Mouse (Mus musculus) layer of hippocampus, adult 18-20 months (tissue): Measurements from ENCODE around the gene Myog. TPM values are rescaled to one million over a fixed set of nuclear protein-coding genes. Genes with fewer than 3 reads are reported as not detected.

Experiments used
- DNase-seq, 2 experiments: peaks; one replicate each; pipeline ENCODE4 v3.0.0; 2022; ENCODE audit warnings: low spot score in 2 of 2
- total RNA-seq, 2 experiments: library from RNA; stranded (reverse); gene quantifications; 2 replicates each; pipeline ENCODE4 v1.2.3; 2021

Myog gene
- total RNA-seq, 2 experiments from 2014 or later: not detected

DNA sequence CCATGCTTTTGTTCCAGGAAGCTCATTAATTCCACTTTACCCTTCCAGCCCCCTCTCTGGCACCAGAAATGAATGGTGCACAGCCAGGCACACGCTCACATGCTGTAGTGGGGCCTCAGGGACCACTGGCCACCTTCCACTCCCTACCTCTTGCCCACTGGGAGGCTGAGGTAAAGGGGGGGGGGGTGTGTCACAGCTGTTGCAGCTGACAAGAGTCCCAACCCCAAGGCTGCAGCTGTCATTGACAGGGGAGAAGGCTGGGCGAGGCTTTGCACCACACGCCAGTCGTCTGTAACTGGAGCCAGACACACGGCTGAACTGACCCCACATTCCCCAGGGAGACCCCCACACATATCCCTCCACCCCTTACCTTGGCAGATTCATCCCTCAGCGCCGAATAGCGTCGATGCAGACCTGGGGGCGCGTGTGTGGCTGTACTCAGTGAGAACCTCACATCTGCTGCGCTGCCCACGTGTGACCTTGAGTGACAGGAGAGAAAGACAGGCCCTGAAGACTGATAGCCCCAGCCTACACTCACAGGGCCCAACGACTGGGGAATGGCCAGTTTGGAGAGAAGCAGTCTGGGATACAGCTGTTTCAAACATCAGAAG, 31.0 kb downstream of the Myog start:
- DNase-seq: no peak

DNA sequence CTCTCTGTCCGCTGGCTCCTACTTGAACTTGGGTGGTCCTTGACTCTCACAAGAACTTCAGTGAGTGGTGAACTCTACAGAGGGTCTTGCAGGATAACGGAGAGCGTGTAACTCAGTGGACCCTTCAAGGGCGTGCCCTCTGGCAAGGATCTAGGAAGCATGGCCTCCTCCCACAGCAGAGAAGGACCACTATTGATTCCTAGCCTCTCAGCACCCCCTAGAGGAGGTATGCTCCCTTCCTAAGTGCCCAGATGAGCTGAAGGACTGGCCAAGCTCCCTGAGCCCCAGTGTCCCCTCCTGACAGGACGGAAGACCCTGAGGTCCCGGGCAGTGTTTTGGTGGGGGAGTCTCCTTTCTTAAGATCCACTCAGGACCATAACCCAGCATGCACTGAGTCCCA, 32.8 kb downstream of the Myog start:
- DNase-seq: peak in 1 of 2 experiments; percentile 63

DNA sequence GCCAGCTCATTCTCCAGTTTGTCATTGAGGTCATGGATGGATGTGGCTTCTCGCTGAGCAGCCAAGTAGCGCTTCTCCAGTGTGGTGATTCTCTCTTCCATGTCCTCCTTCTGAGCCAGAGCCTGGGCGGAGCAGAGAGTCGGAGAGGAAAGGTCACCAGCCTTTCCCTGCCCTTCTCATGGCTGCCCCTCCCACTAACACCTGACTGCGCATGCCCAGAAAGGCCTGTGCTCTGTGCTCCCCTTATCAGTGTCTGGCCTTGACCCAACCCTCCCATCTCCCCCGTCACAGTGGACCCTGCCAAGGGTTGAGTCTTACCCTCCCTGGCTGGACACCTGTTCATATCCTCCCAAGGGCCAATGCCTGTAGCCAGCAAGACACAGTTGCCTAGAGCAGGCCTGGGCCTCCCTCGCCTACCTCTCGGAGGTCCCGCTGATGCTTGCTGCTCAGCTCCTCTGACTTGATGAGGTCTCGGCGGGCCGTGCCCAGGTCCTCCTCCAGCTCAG, 37.1 kb downstream of the Myog start:
- no peak for DNase-seq

DNA sequence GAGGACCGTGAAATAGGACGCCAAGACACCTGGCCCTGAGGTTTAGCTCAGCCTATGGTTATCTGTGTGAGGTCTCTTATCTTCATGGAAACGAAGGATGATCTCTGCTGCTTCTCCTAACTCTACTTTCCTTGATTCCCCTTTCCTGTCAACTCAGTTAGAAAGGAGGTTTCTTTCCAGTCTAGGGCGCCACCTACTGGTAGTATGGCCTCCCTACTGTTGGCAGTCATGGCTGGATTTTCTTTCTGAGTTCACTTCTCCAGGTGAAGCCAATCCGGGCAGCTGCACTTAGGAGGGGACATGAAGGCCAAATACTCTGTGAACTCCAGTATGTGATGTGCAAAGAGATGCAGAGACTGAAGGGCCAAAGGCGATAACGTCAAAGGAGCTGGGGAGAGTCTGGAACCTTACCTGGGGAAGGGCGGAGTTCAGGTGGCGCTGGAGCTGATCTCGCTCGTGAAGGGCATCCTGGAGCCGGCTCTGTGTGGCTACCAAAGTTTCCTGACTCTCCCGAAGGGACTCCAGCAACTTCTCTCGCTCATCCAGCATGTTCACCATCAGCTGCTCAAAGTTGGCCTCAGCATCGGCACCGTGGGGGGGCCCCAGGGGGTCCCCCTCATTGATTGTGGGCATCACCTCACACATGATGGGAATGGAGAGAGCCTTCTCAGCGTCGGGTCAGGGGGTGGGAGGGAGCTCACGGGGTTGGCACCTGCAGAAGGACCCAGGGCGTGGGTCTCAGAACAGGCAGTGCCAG, 42.3 kb downstream of the Myog start:
- DNase-seq: peak; percentile 71 to 91

DNA sequence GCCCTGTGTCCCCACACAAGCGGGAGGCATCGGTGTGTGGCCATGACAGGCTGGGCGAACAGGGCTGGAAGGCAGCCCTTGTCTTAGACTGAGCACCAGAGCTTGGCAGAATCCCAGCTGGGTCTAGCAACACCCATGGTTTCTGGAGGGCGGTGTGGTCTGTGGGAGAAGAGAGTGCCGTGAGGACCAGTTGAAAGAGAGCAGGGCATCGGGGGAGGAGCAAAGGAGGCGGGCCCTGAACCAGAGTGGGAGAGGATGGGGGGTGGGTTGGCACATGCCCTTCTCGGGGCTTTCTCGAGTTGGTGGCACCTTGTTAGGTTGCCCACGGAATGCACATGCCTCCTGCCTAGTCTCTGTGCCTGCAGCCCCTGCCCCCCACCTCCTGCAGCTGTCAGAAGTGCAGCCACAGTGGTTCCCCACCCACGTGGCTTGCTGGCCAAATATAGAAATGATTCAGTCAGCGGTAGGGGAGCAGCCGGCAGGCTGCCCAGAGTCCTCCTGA, 43.0 kb downstream of the Myog start, which contains the start of gene Ppfia4:
Ppfia4 (minus strand) TSS at position 159 of the 502 bp plus-strand sequence.
- DNase-seq: peak; percentile 56 to 60

DNA sequence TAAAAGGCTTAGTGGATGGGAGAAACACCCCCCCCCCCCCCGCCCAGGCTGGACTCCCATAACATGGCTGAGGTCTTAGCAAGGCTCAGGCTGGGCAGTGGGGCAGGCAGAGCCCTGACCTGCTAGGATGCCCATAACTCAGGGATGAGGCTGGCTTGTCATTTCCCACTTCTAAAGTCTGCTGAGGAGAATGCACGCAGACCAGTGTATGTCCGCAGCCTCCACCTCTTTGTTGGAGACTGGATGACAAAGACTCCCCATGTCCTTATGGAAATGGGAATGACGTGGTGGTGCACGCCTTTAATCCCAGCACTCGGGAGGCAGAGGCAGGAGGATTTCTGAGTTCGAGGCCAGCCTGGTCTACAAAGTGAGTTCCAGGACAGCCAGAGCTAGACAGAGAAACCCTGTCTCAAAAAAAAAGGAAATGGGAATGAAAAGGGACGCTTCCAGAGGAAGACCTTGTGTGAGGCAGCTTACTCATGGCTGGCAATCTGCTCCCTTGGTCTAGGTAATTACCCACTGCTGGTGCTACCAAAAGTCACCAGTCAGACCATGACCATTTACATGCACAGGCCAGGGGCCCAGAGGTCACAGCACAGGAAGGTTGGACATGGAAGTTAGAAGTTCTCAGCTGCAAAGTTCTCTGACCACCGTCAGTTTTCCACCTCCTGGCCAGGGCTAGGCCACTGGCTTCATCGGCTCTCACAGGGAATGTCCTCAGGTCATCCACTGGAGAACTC, 43.8 kb downstream of the Myog start:
- DNase-seq: no peak

DNA sequence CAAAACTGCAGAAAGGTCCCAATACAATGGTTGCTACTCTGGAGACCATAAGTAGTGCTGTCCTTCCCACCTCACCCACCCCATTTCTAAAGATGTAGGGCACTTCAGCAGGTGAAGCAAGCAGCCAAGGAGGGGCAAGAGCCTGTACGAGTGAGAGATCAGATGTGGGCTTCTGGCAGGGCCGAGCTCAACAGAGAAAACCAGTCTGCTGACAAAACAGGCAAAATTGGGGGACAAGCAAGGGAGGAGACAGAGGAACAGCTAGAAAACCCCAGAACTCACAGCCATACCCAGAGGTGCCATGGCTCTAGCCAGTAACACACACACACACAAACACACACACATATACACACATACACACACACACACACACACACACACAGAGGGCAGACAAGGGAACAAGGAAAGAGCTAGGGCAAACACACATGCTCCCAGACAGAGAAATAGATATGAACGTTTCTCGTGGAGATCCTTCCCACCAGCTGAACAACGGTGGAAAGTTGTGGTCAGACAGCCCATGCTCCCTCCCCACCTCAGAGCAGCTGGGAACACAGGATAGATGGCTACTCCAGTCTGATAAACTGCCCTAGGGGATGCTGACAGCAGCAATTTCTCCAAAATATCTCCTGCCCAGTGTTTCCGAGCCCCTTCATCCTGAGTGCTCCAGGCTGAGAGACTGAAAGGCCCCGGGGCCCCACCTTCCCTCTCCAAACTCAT, 44.5 kb downstream of the Myog start:
- no peak for DNase-seq

DNA sequence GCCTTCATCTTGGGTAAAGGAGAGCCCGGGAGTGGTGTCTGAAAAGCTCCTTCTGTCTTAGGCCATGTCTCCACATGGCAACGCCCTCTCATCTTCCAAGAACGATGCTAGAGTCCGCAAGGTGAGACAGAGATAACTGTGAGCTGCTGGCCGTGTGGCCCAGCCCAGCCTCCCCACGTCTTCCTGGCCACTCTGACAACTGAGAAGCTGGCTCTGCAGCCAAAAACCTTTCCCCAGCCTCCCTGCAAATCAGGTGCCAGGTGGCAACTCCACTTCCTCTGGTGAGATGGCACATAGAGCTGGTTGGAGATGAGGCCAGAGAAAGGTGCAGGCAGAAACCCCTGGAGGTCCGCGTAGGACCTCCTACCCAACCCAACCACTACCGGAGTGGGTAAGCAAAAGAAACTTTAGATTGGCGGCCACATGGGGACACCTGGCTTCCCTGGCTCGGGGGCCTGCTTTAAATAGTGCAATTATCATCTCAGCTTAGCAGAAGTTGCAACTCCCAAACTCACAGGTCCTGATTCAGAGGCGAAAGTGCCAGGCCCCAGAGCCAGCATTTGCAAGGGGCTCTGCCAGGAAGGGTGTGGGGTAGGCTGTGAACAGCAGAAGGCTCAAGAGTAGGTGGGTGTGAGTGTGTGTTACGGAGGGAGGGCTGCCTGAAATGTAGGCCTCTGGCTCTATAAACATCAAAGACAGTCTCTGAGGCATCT, 45.6 kb downstream of the Myog start:
- peak; percentile 52 to 71 for DNase-seq

DNA sequence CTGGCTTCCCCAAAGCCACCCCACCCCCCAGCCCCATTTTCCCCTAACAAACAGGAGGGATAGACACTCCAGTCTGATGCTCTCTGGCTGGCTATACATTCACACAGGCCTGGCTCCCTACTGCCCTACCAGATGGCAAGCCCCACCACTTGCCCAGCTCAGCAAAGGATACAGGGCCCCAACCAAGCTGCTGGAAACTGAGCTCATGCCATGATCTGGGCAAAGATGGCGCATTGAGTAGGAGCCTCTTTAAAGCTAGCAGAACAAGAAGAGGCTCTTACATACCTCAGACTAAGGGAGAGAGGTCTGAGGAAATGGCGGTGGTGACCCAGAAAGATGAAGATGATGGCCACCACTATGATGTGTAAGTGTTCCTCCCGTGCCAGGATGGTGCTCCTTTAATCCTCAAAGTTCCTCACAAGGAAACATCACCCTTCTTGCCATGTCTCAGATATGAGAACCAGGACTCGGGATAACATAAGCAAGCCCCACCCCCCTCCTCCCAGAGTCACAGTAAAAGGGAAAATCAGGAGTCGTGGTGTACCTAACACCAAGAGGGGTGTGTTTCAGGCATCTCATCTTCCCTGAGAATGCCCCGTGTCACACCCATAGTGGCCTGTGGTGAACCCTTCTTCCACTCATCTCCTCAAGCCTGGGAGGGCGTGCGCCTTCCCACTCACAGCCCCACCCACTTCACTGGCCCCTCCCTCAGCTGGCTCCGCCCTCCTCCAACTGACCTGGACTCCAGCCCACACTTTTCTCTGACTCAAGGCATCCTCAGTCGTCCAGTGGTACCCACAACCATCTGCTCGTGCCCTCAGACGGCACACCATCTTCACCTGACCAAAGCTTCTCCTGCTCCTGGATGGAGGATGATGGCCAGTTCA, 46.4 kb downstream of the Myog start:
- no peak for DNase-seq

DNA sequence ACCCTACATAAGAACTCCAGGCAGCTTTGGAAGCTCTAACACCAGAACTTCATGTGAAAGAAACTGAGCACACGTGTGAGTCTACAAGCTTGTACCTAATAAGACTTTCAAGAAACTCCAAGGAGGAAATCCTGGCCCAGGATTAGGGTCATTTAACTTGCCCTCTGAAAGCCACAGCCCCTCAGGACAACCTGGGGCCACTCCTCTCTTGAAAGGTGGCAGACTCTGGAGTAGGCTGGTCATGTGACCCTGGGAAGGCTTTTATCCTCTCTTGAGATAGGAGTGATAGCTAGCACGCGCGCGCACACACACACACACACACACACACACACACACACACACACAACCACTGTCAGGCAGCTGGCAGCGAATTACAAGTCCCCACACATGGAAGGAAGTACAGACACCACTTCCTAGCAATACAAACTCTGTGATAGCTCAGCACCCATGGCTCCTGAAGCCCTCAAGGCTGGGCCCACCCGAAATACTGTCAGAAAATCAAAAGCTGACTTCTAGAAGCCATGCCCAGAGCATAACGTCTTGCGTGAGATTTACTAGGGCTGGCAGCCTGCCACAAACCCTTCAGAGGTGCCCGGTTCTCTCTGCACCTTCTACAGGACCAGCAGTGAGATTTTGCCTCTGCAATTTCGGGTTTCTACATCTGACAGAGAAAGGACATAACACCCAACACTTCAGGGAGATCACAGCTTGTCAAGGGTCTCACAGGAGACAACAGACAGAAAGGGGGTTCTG, 47.3 kb downstream of the Myog start:
- DNase-seq: no peak

DNA sequence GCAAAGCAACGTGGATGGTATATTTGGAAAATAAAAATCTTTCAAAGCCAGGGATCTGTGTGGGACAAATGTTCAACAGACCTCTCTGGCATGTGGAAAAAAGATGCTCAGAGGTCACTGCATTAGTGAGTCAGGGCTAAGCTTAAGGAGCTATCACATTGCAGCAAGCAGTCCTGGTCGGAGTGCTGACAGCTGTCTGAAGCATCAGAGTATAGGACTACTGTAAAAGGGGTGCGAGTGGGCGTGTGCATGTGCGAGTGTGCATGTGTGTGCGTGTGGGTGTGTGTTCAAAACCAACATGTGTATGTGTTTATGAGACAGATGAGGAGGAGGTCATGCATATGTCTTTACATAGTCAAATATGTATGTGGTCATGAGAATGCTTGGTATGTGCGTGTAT, 49.4 kb downstream of the Myog start:
- no peak for DNase-seq

DNA sequence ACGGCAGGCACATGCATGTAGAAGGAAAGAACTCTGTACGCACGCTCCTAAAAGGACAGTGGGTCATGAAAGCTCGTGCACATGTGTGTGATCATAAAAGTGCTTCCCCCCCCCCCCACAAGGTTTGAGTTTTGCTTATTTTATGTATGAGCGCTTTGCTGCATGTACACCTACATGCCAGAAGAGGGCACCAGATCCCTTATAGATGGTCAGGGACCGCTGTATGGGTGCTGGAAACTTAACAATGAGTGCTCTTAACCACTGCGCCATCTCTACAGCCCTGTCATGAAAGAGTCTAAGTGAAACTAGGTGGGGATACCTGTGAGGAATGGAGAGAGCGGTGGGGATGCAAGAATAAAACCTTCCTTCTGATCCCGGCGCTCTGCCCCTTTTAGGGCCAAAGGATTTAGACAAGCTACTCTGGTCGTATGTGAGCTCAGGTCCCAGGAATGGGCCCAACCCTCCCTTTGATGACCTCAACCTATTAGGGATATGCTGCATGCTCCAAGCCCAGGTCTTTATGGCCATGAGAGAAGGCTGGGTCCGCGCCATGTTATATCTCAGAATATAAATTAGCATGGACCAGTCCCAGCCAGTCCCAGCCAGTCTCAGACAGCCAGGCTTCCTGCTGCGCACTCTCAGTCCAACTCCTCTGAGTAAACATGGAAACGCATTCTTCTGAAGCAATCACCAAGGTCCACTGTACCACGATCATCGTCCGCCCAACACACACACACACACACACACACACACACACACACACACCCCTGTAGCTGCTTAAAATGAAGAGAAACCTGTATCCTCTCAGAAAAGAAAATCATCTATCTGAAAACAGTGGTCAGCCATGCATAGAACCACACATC, 50.2 kb downstream of the Myog start:
- no peak for DNase-seq

DNA sequence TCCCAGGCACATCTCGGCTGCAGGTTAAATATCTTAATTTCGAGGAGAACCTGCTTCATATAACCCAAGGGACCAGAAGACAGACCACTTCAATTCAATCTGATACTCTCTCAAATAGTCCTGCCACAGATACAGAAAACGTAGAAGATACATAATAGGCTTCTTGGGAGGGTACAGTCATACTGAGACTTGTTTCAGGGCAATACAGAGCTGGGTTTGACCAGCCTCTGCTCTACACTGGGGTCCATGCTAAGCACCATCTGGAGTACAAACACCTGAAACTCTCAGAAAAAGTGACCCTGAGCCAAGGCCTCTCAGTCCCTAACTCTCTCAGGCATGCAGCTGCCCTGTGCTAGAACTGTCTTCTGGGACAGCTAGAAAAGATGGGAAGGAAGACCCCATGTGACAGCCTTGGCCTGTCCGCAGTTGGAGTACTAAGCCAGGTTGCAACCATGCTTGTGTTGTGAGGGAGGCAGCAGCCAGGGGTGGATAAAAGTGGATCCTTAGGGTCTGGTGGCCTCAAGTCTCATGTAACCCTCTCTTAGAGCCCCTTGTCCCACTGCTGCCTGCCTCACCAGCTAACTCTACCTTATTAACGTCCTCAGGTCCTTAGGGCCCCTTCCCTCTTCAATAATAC, 52.0 kb downstream of the Myog start:
- DNase-seq: no peak
